Mouse (Mus musculus): ENCODE measurements around the gene Mvb12b. TPM values are rescaled to one million over a fixed set of nuclear protein-coding genes. Genes with fewer than 3 reads are reported as not detected.
A peak's percentile ranks its signal among the peaks of the same experiment; 100 is the strongest.

Gene Mvb12b
- polyA plus RNA-seq, 1 experiment from 2014 or later: 11.9 TPM

DNA sequence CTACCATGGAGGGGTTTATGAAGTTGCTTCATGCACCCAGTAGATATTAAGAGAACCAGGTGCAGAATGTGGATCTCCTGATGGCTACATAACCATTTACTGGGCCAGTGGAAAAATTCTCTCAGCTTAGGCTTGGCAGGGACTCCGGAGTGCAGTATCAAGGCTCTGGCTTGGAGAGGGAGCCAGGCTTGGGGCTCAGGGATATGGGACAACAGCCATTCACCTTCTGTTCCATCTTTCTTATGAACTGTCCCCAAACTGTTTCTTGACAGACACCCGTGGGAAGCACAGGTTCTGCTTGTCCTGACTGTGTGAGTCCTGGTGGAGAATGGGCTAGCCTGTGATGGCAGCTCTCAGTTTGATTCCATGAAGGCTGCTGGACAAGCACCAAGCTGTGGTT lies 112.9 kb downstream of the Mvb12b start:
- Histone ChIP-seq H3K36me3 (ENCODE audit: control insufficient read depth, insufficient read depth, low read length) (peaks cover 30% of the 10 kb centered on the region), H3K27me3 (ENCODE audit: control insufficient read depth, insufficient read depth, low read length) (no peaks in the 10 kb centered on the region), H3K27ac (ENCODE audit: low read length) (no peak overlapping the region), H3K9me3 (replicated peaks; ENCODE audit: control insufficient read depth, low read length) (peaks cover 29% of the 10 kb centered on the region), H3K4me3 (replicated peaks; ENCODE audit: low read length) (no peak overlapping the region), H3K4me2 (ENCODE audit: low read depth, low read length) (no peak overlapping the region), H3K4me1 (ENCODE audit: control insufficient read depth, insufficient read depth, low read length) (no peaks in the 10 kb centered on the region), H3K9ac (ENCODE audit: low read length) (no peak overlapping the region)
- ATAC-seq (ENCODE audit: insufficient read depth, low FRiP score): no peak
- WGBS: 85% methylated on average over 2 of the region's 2 CpGs

DNA sequence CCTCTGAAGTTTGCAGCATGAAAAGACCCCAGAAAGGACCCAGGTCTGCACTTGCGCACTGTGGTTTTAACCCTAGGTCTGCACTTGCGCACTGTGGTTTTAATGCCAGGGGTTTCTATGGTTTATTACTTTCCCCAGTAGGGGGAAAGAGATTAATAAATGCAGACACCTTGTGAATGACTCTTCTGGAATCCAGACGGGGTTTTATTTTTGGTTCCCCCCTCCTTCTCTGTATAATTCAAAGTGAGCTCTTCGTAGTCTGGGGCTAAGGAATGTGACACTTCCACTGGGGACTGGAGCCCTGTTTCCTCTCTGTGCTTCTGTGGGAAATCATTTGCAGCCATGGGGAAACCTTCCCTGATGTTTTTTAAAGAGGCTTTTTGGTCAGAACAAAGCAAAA lies 113.6 kb downstream of the Mvb12b start:
- Histone ChIP-seq H3K27ac (ENCODE audit: low read length) (no peak overlapping the region), H3K4me1 (ENCODE audit: control insufficient read depth, insufficient read depth, low read length) (no peaks in the 10 kb centered on the region), H3K9ac (ENCODE audit: low read length) (no peak overlapping the region), H3K4me3 (replicated peaks; ENCODE audit: low read length) (no peak overlapping the region), H3K9me3 (replicated peaks; ENCODE audit: control insufficient read depth, low read length) (peaks cover 22% of the 10 kb centered on the region), H3K27me3 (ENCODE audit: control insufficient read depth, insufficient read depth, low read length) (no peaks in the 10 kb centered on the region), H3K36me3 (ENCODE audit: control insufficient read depth, insufficient read depth, low read length) (peaks cover 24% of the 10 kb centered on the region), H3K4me2 (ENCODE audit: low read depth, low read length) (no peak overlapping the region)
- no peak for ATAC-seq (ENCODE audit: insufficient read depth, low FRiP score)
- 61% methylated on average over 4 of the region's 4 CpGs for WGBS

DNA sequence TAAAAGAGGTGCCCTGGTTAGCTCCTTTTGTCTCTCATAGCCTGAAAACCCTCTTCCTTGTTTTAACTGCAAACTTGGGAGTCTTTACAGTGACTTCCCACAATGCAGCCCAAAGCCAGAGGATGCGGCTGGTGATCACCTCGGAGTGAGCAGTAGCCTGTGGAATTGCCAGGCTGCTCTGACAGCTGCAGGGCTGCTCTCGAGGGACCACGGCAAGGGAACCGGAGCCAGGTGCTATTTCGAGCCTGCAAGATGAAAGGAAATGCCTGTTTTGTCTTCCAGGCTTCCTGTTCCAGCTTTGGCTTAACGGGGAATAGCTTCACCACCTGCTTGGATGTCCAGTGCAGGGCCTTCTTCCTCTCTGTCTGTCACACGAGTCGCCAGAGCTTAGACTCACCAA lies 115.3 kb downstream of the Mvb12b start:
- Histone ChIP-seq H3K36me3 (ENCODE audit: control insufficient read depth, insufficient read depth, low read length) (peaks cover 8% of the 10 kb centered on the region), H3K9ac (ENCODE audit: low read length) (no peak overlapping the region), H3K9me3 (replicated peaks; ENCODE audit: control insufficient read depth, low read length) (peaks cover 5% of the 10 kb centered on the region; the same call in 1 of the 2 replicates), H3K4me2 (ENCODE audit: low read depth, low read length) (no peak overlapping the region), H3K4me3 (replicated peaks; ENCODE audit: low read length) (no peak overlapping the region), H3K4me1 (ENCODE audit: control insufficient read depth, insufficient read depth, low read length) (no peaks in the 10 kb centered on the region), H3K27ac (ENCODE audit: low read length) (no peak overlapping the region), H3K27me3 (ENCODE audit: control insufficient read depth, insufficient read depth, low read length) (no peaks in the 10 kb centered on the region)
- 52% methylated on average over 9 of the region's 9 CpGs for WGBS
- ATAC-seq (ENCODE audit: insufficient read depth, low FRiP score): no peak

DNA sequence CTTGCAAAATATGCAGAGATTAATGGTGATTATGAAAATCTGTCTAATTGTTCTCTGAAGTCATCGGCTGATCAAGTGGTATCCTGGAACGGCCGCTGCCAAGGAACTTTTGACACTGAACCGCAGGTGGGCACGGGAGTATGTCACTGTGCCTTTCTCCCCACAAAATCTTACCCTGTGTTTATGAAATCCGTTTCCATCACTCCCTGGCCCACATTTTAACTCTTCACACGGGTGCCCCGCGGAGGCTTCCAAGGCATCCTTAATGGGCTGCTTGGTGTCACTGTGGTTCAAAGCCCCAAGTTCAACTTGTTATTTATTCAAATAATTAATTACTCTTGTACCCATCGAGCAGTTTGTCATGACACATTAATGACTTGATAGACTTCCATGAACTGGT lies 116.4 kb downstream of the Mvb12b start:
- 81% methylated on average over 10 of the region's 10 CpGs for WGBS
- no peak overlapping the region for H3K4me2 ChIP-seq (ENCODE audit: low read depth, low read length)
- no peak overlapping the region for H3K9ac ChIP-seq (ENCODE audit: low read length)
- no peak overlapping the region for H3K27ac ChIP-seq (ENCODE audit: low read length)
- H3K27me3 ChIP-seq (ENCODE audit: control insufficient read depth, insufficient read depth, low read length): no peaks in the 10 kb centered on the region
- no peaks in the 10 kb centered on the region for H3K4me1 ChIP-seq (ENCODE audit: control insufficient read depth, insufficient read depth, low read length)
- H3K9me3 ChIP-seq (replicated peaks; ENCODE audit: control insufficient read depth, low read length): no peaks in the 10 kb centered on the region
- H3K36me3 ChIP-seq (ENCODE audit: control insufficient read depth, insufficient read depth, low read length): no peaks in the 10 kb centered on the region
- ATAC-seq (ENCODE audit: insufficient read depth, low FRiP score): no peak
- no peak overlapping the region for H3K4me3 ChIP-seq (replicated peaks; ENCODE audit: low read length)

DNA sequence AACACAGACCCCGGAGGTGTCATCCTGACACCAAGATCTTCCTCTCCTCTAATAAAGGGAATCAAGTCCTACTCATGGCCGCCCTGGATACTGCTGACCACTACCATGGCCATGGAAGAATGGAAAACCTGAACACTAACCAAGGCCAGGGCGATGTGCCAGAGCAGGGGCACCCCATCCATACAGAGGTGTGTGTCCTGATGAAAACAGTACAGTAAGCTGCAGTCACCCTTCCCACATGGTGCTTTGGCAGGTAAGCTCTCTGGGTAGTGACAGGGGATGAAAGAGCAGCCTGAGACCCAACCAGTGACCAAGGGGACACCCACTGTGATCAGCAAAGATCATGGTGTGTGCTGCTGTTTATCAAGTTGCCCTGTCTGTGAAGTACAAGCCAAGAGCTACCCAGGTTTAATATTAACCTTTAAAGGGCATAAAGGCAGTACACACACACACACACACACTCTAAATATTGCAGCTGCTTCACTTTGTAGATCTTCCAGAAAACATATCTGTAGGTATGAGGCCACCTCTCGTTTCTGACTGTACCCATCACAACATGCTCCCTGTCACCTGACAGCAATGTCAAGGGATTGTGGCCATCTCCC lies 117.1 kb downstream of the Mvb12b start:
- H3K27me3 ChIP-seq (ENCODE audit: control insufficient read depth, insufficient read depth, low read length): no peaks in the 10 kb centered on the region
- H3K4me2 ChIP-seq (ENCODE audit: low read depth, low read length): no peak overlapping the region
- no peak overlapping the region for H3K9ac ChIP-seq (ENCODE audit: low read length)
- no peaks in the 10 kb centered on the region for H3K4me1 ChIP-seq (ENCODE audit: control insufficient read depth, insufficient read depth, low read length)
- H3K36me3 ChIP-seq (ENCODE audit: control insufficient read depth, insufficient read depth, low read length): no peaks in the 10 kb centered on the region
- no peak overlapping the region for H3K27ac ChIP-seq (ENCODE audit: low read length)
- 90% methylated on average over 4 of the region's 4 CpGs for WGBS
- no peak overlapping the region for H3K4me3 ChIP-seq (replicated peaks; ENCODE audit: low read length)
- H3K9me3 ChIP-seq (replicated peaks; ENCODE audit: control insufficient read depth, low read length): no peaks in the 10 kb centered on the region
- ATAC-seq (ENCODE audit: insufficient read depth, low FRiP score): no peak

DNA sequence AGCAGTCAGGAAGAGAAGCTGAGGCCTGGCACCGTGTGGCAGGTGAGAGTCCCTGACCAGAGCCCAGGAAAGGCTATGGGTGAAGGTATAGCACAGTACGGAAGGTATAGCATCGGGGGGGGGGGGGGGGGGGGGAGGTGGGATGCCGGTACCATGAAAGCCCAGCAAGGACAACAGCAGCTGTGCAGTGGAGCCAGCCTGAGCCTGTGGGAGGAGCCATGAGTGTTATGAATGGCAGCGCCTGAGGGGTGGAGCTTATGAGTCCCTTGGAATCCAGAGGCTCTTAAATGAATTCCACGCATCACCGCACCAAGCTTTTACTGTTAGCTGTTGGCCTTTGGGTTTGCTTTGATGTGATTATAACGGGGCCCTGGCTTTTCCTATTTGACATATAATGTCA lies 123.3 kb downstream of the Mvb12b start:
- Histone ChIP-seq H3K4me2 (ENCODE audit: low read depth, low read length) (no peak overlapping the region), H3K4me3 (replicated peaks; ENCODE audit: low read length) (no peak overlapping the region), H3K9ac (ENCODE audit: low read length) (no peak overlapping the region), H3K27me3 (ENCODE audit: control insufficient read depth, insufficient read depth, low read length) (no peaks in the 10 kb centered on the region), H3K9me3 (replicated peaks; ENCODE audit: control insufficient read depth, low read length) (no peaks in the 10 kb centered on the region), H3K27ac (ENCODE audit: low read length) (no peak overlapping the region), H3K36me3 (ENCODE audit: control insufficient read depth, insufficient read depth, low read length) (0 out of 2 replicates have a peak, but pooled peaks cover 3% of the 10 kb centered on the region), H3K4me1 (ENCODE audit: control insufficient read depth, insufficient read depth, low read length) (no peaks in the 10 kb centered on the region)
- WGBS: 78% methylated on average over 7 of the region's 8 CpGs
- ATAC-seq (ENCODE audit: insufficient read depth, low FRiP score): no peak

DNA sequence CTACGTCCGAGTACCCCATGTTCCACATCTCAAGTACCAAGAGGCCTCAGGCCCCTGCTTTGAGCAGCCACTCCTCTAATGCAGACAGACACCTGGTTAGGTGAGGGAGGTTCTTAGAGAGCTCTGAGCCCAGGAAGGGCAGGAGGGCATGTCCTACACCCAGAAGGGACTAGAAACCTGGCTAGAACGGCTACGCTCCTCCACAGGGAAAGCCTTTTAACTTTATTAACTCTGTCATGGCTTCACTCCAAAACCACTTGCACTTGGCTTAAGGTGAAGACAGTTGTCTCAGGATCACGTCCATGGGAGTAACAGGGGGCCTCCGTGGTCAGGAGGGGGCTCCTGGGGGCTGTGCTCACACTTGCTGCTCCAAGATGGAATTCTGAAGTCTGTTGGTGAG lies 125.5 kb downstream of the Mvb12b start:
- H3K36me3 ChIP-seq (ENCODE audit: control insufficient read depth, insufficient read depth, low read length): 0 out of 2 replicates have a peak, but pooled peaks cover 3% of the 10 kb centered on the region
- H3K4me1 ChIP-seq (ENCODE audit: control insufficient read depth, insufficient read depth, low read length): no peaks in the 10 kb centered on the region
- H3K27me3 ChIP-seq (ENCODE audit: control insufficient read depth, insufficient read depth, low read length): no peaks in the 10 kb centered on the region
- H3K4me3 ChIP-seq (replicated peaks; ENCODE audit: low read length): no peak overlapping the region
- no peaks in the 10 kb centered on the region for H3K9me3 ChIP-seq (replicated peaks; ENCODE audit: control insufficient read depth, low read length)
- H3K4me2 ChIP-seq (ENCODE audit: low read depth, low read length): no peak overlapping the region
- WGBS: 57% methylated on average over 6 of the region's 6 CpGs
- ATAC-seq (ENCODE audit: insufficient read depth, low FRiP score): no peak
- H3K27ac ChIP-seq (ENCODE audit: low read length): peak overlapping the region; percentile 14; the same call in 1 of the 2 replicates
- H3K9ac ChIP-seq (ENCODE audit: low read length): no peak overlapping the region

DNA sequence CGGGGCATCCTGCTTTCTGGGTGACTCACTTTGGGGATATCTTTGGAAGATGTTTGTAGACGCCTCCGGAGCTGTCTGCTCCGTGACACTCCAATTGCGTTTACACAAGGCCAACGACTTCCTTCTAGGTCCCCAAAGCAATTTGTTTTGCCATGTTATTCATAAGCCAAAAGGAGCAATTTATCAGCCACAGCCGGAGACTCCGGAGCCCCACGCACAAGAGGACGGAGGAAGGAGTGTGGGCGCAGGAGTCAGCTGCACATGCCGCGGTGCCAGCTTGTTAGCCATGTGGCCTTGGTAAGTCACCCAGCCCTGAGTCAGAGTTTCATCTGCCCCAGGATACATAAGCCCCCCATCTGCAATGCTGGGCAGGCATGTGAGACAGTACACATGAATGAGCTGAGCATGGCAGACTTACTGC lies 127.2 kb downstream of the Mvb12b start:
- 0 out of 2 replicates have a peak, but pooled peaks cover 3% of the 10 kb centered on the region for H3K36me3 ChIP-seq (ENCODE audit: control insufficient read depth, insufficient read depth, low read length)
- 67% methylated on average over 13 of the region's 13 CpGs for WGBS
- no peak for ATAC-seq (ENCODE audit: insufficient read depth, low FRiP score)
- no peaks in the 10 kb centered on the region for H3K9me3 ChIP-seq (replicated peaks; ENCODE audit: control insufficient read depth, low read length)
- peaks cover 6% of the 10 kb centered on the region; the same call in 1 of the 2 replicates for H3K4me1 ChIP-seq (ENCODE audit: control insufficient read depth, insufficient read depth, low read length)
- no peak overlapping the region for H3K27ac ChIP-seq (ENCODE audit: low read length)
- no peak overlapping the region for H3K4me2 ChIP-seq (ENCODE audit: low read depth, low read length)
- H3K9ac ChIP-seq (ENCODE audit: low read length): no peak overlapping the region
- H3K27me3 ChIP-seq (ENCODE audit: control insufficient read depth, insufficient read depth, low read length): no peaks in the 10 kb centered on the region
- H3K4me3 ChIP-seq (replicated peaks; ENCODE audit: low read length): no peak overlapping the region

DNA sequence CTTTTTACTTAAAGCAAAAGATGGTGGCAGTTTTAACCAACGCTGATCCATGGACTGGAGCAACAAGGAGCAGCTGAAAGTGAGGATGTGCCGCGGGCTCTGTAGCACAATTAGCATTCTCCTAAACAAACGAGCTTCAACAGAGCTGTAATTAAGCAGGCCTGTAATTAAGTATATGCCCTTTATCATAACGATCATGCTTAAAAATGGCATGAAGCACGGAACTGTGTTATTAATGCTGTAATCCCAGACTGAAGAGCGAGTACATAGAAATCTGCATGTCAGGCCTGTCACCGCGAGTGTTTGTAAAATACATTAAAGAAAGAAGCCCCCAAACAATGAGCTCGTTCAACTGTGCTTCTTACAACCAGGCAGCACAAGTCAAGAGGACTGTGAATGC lies 128.3 kb downstream of the Mvb12b start:
- Histone ChIP-seq H3K9ac (ENCODE audit: low read length) (no peak overlapping the region), H3K4me2 (ENCODE audit: low read depth, low read length) (no peak overlapping the region), H3K4me3 (replicated peaks; ENCODE audit: low read length) (no peak overlapping the region), H3K27me3 (ENCODE audit: control insufficient read depth, insufficient read depth, low read length) (no peaks in the 10 kb centered on the region), H3K9me3 (replicated peaks; ENCODE audit: control insufficient read depth, low read length) (no peaks in the 10 kb centered on the region), H3K27ac (ENCODE audit: low read length) (no peak overlapping the region), H3K36me3 (ENCODE audit: control insufficient read depth, insufficient read depth, low read length) (0 out of 2 replicates have a peak, but pooled peaks cover 3% of the 10 kb centered on the region), H3K4me1 (ENCODE audit: control insufficient read depth, insufficient read depth, low read length) (peaks cover 18% of the 10 kb centered on the region)
- WGBS: 60% methylated on average over 10 of the region's 10 CpGs
- ATAC-seq (ENCODE audit: insufficient read depth, low FRiP score): no peak

Measured in stomach, embryonic 16.5 days (tissue).